Mouse (Mus musculus) liver, adult 2 months (tissue): ENCODE measurements around the gene Fads6. TPM values are rescaled to one million over a fixed set of nuclear protein-coding genes. Genes with fewer than 3 reads are reported as not detected.

Experiments
- DNase-seq: peaks from one replicate; pipeline ENCODE4 v3.0.0-alpha.2; 2011; ENCODE audit warnings: low read depth, low spot score; ENCODE audit errors: extremely low read depth
- H3K27ac ChIP-seq: fragments of 200-500 bp; replicated peaks from 2 replicates; pipeline ENCODE4 v1.5.1; 2012; ENCODE audit warnings: low read depth, mild to moderate bottlenecking, control low read depth, inconsistent platforms, low read length; ENCODE audit not compliant: insufficient read depth
- H3K27me3 ChIP-seq: fragments of 200-500 bp; 2 replicates; pipeline ENCODE4 v1.6.1; 2012; ENCODE audit warnings: mild to moderate bottlenecking, moderate library complexity, low read length, inconsistent platforms; ENCODE audit not compliant: control insufficient read depth, insufficient read depth
- H3K36me3 ChIP-seq: fragments of 200-500 bp; 2 replicates; pipeline ENCODE4 v1.6.1; 2012; ENCODE audit warnings: low read length, inconsistent platforms; ENCODE audit not compliant: control insufficient read depth, insufficient read depth
- H3K4me1 ChIP-seq: fragments of 200-500 bp; 2 replicates; pipeline ENCODE4 v1.6.1; 2011; ENCODE audit warnings: low read length; ENCODE audit not compliant: control insufficient read depth, insufficient read depth
- H3K4me3 ChIP-seq: fragments of 200-500 bp; 2 replicates; pipeline ENCODE4 v1.5.1; 2011; ENCODE audit warnings: low read depth, mild to moderate bottlenecking, control low read depth, low read length, moderate library complexity; ENCODE audit not compliant: insufficient read depth
- H3K79me2 ChIP-seq: fragments of 200-500 bp; 2 replicates; pipeline ENCODE4 v1.6.1; 2012; ENCODE audit warnings: inconsistent platforms, mild to moderate bottlenecking, low read length, moderate library complexity; ENCODE audit not compliant: control insufficient read depth, insufficient read depth
- H3K9ac ChIP-seq: fragments of 200-500 bp; 2 replicates; pipeline ENCODE4 v1.6.1; 2012; ENCODE audit warnings: low read depth, mild to moderate bottlenecking, control low read depth, inconsistent platforms, low read length
- CTCF ChIP-seq: fragments of 200-500 bp; IDR thresholded peaks from 2 replicates; pipeline ENCODE4 v1.5.1; 2011; ENCODE audit warnings: low read depth, low read length, control low read depth
- POLR2A ChIP-seq: fragments of 200-500 bp; IDR thresholded peaks from 2 replicates; pipeline ENCODE4 v1.6.1; 2011; ENCODE audit warnings: low read length, control low read depth; ENCODE audit not compliant: insufficient read depth; ENCODE audit errors: extremely low read depth
- WGBS: fragments of 180-500 bp; shearing (Covaris S2); methylation state at CpG from one replicate; pipeline ENCODE4 v1.1.7; 2018; 5-methylcytosine and 5-hydroxymethylcytosine counted together
- polyA plus RNA-seq: library from polyadenylated mRNA; depleted of rRNA; stranded (reverse); fragments of >200 nt; gene quantifications from 2 replicates; pipeline ENCODE4 v1.2.3, GENCODE M21; 2012
- total RNA-seq: library from RNA; depleted of rRNA; stranded (reverse); fragments of >200 nt; gene quantifications from 2 replicates; pipeline ENCODE4 v1.2.3, GENCODE M21; 2014

Fads6 gene
- total and polyA plus RNA-seq, 2 experiments = 55.3 to 56.1 TPM

- WGBS = 15% methylated on average over 2 of the region's 2 CpGs
- peaks cover 4% of the 10 kb centered on the region; the same call in 1 of the 2 replicates for H3K27me3 ChIP-seq
- H3K36me3 ChIP-seq = no peaks in the 10 kb centered on the region
- H3K79me2 ChIP-seq = no peaks in the 10 kb centered on the region
- H3K27ac ChIP-seq = no peak overlapping the region
- no peak overlapping the region for H3K9ac ChIP-seq
- TF ChIP-seq POLR2A (no peak), CTCF (peak; percentile 42)
- no peaks in the 10 kb centered on the region for H3K4me1 ChIP-seq
- H3K4me3 ChIP-seq = no peak overlapping the region
- peak; percentile 31 for DNase-seq
These were observed 16.8 kb upstream of the Fads6 start for GRCm38 (mm10) chr11:115314249-115314648.

DNA sequence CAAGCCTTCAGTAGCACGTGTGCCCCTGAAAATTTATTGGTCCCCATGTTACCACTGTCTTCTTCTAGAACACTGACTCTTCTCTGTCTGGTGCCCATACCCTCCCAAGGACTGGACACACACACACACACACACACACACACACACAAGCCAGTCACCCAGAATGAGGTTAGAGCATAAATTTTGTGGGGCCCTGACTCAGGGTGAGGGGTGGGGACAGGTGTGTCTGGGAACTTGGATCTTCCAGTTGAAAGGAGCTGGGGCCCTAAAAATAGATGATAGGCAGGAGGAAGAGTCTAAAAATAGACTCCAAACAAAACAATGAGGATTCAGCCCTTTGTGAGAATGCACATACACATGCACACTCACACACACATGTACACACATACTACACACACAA, 11.3 kb upstream of the Fads6 start:
- H3K9ac ChIP-seq = no peak overlapping the region
- no peak for TF ChIP-seq CTCF
- TF ChIP-seq POLR2A = no peak
- H3K27ac ChIP-seq = no peak overlapping the region
- H3K79me2 ChIP-seq = no peaks in the 10 kb centered on the region
- no peak overlapping the region for H3K4me3 ChIP-seq
- H3K27me3 ChIP-seq = no peaks in the 10 kb centered on the region
- H3K4me1 ChIP-seq = no peaks in the 10 kb centered on the region
- no peak for DNase-seq
- 82% methylated on average over 1 of the region's 1 CpGs for WGBS
- H3K36me3 ChIP-seq = no peaks in the 10 kb centered on the region

DNA sequence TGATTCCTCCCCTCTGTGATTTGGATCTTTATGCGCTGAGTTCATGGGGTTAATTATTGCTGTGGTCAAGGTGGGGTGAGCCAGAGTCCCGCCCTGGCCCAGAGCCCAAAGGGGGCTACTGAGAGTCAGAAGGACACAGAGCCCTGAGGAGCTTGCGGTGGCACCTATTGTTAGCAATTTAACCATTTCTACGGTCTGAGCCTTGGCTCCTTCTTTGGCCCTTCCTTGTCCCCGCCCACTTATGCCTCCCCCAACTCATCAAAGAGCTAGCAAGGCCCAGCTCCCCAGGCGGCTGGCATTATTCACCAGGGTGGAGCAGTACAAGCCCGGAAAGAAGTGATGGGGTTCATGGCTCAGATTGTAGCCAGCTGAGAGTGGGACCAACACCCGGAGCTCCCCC, 9.4 kb upstream of the Fads6 start, which contains the start of gene Otop2:
Gene Otop2 (plus strand): TSS at position 301 of the 400 bp plus-strand sequence.
- no peak within 1 kb of the TSS for H3K27ac ChIP-seq

DNA sequence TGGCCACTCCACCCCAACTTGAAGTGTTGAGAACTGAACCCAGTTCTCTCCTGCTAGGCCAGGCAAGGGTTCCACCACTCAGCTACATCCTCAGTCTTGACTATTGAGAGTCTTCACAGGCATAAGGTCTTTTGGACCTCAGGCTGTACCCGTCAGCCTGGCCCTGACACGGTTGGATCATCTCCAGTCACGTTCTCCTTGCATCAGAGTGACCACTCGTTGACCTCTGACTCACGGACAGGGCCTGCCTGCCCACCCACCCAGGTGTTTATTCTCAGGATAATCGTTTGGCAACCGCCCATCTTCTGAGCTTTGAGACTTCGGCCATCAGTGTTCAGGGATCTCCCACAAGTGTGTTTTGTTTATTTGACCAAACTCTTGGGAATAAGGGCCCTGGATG, 5.7 kb upstream of the Fads6 start:
- Histone ChIP-seq H3K27me3 (no peaks in the 10 kb centered on the region), H3K36me3 (no peaks in the 10 kb centered on the region), H3K27ac (no peak overlapping the region), H3K79me2 (no peaks in the 10 kb centered on the region), H3K4me3 (no peak overlapping the region), H3K9ac (no peak overlapping the region), H3K4me1 (no peaks in the 10 kb centered on the region)
- TF ChIP-seq CTCF (no peak), POLR2A (no peak)
- no peak for DNase-seq
- 26% methylated on average over 8 of the region's 8 CpGs for WGBS

More for the DNA sequence above, 9.4 kb upstream of the Fads6 start, which contains the start of gene Otop2:
- Histone ChIP-seq H3K4me1 (no peaks in the 10 kb centered on the region), H3K9ac (no peak within 1 kb of the TSS), H3K27me3 (no peaks in the 10 kb centered on the region), H3K36me3 (no peaks in the 10 kb centered on the region), H3K79me2 (no peaks in the 10 kb centered on the region), H3K4me3 (no peak within 1 kb of the TSS)
- DNase-seq = no peak
- TF ChIP-seq POLR2A = no peak
- no peak for TF ChIP-seq CTCF
- 69% methylated on average over 8 of the region's 8 CpGs for WGBS

- Histone ChIP-seq H3K9ac (no peak overlapping the region), H3K36me3 (no peaks in the 10 kb centered on the region), H3K27ac (no peak overlapping the region), H3K4me3 (no peak overlapping the region), H3K79me2 (no peaks in the 10 kb centered on the region), H3K4me1 (0 out of 2 replicates have a peak, but pooled peaks cover 2% of the 10 kb centered on the region), H3K27me3 (no peaks in the 10 kb centered on the region)
- TF ChIP-seq CTCF (no peak), POLR2A (no peak)
- WGBS = 93% methylated on average over 2 of the region's 2 CpGs
- DNase-seq = no peak
These were observed 3.9 kb upstream of the Fads6 start for GRCm38 (mm10) chr11:115301351-115301750.

GRCm38 (mm10) chr11:115300745-115301144, 3.3 kb upstream of the Fads6 start:
- Histone ChIP-seq H3K36me3 (no peaks in the 10 kb centered on the region), H3K79me2 (peaks cover 2% of the 10 kb centered on the region; the same call in 1 of the 2 replicates), H3K27ac (no peak overlapping the region), H3K9ac (no peak overlapping the region), H3K4me1 (0 out of 2 replicates have a peak, but pooled peaks cover 4% of the 10 kb centered on the region), H3K4me3 (no peak overlapping the region), H3K27me3 (no peaks in the 10 kb centered on the region)
- WGBS = 85% methylated on average over 4 of the region's 4 CpGs
- TF ChIP-seq POLR2A (no peak), CTCF (0 out of 2 replicates have a peak, but pooled peaks have one; percentile 3)
- no peak for DNase-seq
